Mouse (Mus musculus) forebrain, postnatal 0 days (tissue): Measurements from ENCODE around the gene Ackr3. TPM values are rescaled to one million over a fixed set of nuclear protein-coding genes. Genes with fewer than 3 reads are reported as not detected.

Source experiments
- ATAC-seq: fragments of 200-750 bp; cut with Nextera tagmentation; 2 replicates; pipeline ENCODE4 v1.8.0; 2017; ENCODE audit warnings: mild to moderate bottlenecking, moderate library complexity
- DNase-seq: peaks from one replicate; pipeline ENCODE4 v3.0.0-alpha.2; 2015
- H3K27ac ChIP-seq: fragments of 300-500 bp; sonication (generic); 2 replicates; pipeline ENCODE4 v1.5.1; 2014; ENCODE audit warnings: low read depth, mild to moderate bottlenecking, antibody characterized with exemption, low read length, moderate library complexity, mixed read lengths
- H3K27me3 ChIP-seq: fragments of 300-500 bp; sonication (generic); 2 replicates; pipeline ENCODE4 v1.6.1; 2014; ENCODE audit warnings: mild to moderate bottlenecking, low read length, mixed read lengths; ENCODE audit not compliant: insufficient read depth
- H3K36me3 ChIP-seq: fragments of 300-500 bp; sonication (generic); 2 replicates; pipeline ENCODE4 v1.6.1; 2014; ENCODE audit warnings: mild to moderate bottlenecking, moderate library complexity; ENCODE audit not compliant: insufficient read depth
- H3K4me1 ChIP-seq: fragments of 300-500 bp; sonication (generic); 2 replicates; pipeline ENCODE4 v1.6.1; 2014; ENCODE audit warnings: antibody characterized with exemption; ENCODE audit not compliant: insufficient read depth
- H3K4me2 ChIP-seq: fragments of 300-500 bp; sonication (generic); 2 replicates; pipeline ENCODE4 v1.6.1; 2014; ENCODE audit warnings: low read depth, mild to moderate bottlenecking, moderate library complexity
- H3K4me3 ChIP-seq: fragments of 300-500 bp; sonication (generic); 2 replicates; pipeline ENCODE4 v1.5.1; 2014; ENCODE audit warnings: low read depth, low read length, mixed read lengths
- H3K9ac ChIP-seq: fragments of 300-500 bp; sonication (generic); 2 replicates; pipeline ENCODE4 v1.6.1; 2014; ENCODE audit warnings: mild to moderate bottlenecking
- H3K9me3 ChIP-seq: fragments of 300-500 bp; sonication (generic); 2 replicates; pipeline ENCODE4 v1.6.1; 2016; ENCODE audit warnings: low read length
- CTCF ChIP-seq: sonication (generic); IDR thresholded peaks from 2 replicates; pipeline ENCODE4 v1.5.1; 2016; ENCODE audit warnings: antibody characterized with exemption, control low read depth, low read depth
- WGBS: fragments of 180-500 bp; shearing (Covaris S2); extraction: QIAGEN DNeasy Blood & Tissue Kit; methylation state at CpG from one replicate; pipeline ENCODE4 v1.1.7; 2014; 5-methylcytosine and 5-hydroxymethylcytosine counted together
- polyA plus RNA-seq: library from polyadenylated mRNA; unstranded; fragments of >200 nt; fragmentation: Nextera tagmentation; extraction: Ambion mirVana; gene quantifications from 2 replicates; pipeline ENCODE4 v1.2.1, GENCODE M21; 2015
- total RNA-seq: library from RNA; depleted of rRNA; stranded (reverse); fragments of >200 nt; gene quantifications from 2 replicates; pipeline ENCODE4 v1.2.3, GENCODE M21; 2014

Gene Ackr3
- total and polyA plus RNA-seq, 2 experiments from 2014 or later = 10.0 to 10.2 TPM

- Histone ChIP-seq H3K9me3 (no peaks in the 10 kb centered on the region), H3K4me3 (no peak overlapping the region), H3K9ac (no peak overlapping the region), H3K4me2 (no peak overlapping the region), H3K36me3 (no peaks in the 10 kb centered on the region), H3K27me3 (no peaks in the 10 kb centered on the region; the same call in 1 of the 2 replicates), H3K27ac (0 out of 2 replicates have a peak overlapping the region, but pooled peaks have one; percentile 47), H3K4me1 (peaks cover 18% of the 10 kb centered on the region)
- ATAC-seq (no peak), DNase-seq (no peak)
- WGBS = 16% methylated on average over 2 of the region's 2 CpGs
- no peak for TF ChIP-seq CTCF
These were observed 19.2 kb downstream of the Ackr3 start for GRCm38 (mm10) chr1:90223006-90223405.

DNA sequence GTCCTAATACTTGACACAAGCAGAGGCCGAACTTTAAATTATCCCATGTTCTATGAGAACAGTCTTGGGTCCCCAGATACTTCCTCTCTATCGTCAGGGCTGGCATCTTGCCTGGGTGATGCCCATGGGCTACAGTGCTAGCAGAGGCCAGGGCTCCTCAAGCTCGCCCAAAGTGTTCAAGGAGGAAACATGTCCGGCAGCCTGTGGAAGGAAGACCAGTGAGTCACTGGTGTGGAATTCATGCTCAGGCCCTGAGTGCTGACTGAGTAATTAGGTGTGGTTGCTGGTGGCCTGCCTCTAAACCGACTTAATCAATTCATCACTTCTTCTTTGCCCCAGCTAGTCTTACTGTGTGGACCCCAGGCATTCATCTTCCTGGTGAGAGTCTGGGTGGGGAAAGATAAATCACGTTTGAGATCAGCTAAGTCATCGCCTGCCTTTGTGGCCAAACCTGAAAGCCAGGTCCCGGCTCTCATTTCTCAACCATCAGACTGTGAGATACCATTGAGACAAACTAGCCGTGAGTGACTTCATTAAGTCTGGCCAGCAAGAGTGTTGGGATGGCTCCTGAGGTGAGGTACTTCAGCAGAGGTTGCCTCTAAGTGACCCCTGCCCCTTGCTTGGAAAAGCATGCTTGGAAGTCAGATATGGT is 21.9 kb downstream of the Ackr3 start:
- no peaks in the 10 kb centered on the region for H3K36me3 ChIP-seq
- no peak overlapping the region for H3K27ac ChIP-seq
- no peak for TF ChIP-seq CTCF
- ATAC-seq = no peak
- no peak overlapping the region for H3K4me2 ChIP-seq
- no peak for DNase-seq
- H3K27me3 ChIP-seq = no peaks in the 10 kb centered on the region
- H3K4me3 ChIP-seq = no peak overlapping the region
- H3K4me1 ChIP-seq = peaks cover 13% of the 10 kb centered on the region
- H3K9me3 ChIP-seq = no peaks in the 10 kb centered on the region
- WGBS = 69% methylated on average over 9 of the region's 9 CpGs
- H3K9ac ChIP-seq = no peak overlapping the region

DNA sequence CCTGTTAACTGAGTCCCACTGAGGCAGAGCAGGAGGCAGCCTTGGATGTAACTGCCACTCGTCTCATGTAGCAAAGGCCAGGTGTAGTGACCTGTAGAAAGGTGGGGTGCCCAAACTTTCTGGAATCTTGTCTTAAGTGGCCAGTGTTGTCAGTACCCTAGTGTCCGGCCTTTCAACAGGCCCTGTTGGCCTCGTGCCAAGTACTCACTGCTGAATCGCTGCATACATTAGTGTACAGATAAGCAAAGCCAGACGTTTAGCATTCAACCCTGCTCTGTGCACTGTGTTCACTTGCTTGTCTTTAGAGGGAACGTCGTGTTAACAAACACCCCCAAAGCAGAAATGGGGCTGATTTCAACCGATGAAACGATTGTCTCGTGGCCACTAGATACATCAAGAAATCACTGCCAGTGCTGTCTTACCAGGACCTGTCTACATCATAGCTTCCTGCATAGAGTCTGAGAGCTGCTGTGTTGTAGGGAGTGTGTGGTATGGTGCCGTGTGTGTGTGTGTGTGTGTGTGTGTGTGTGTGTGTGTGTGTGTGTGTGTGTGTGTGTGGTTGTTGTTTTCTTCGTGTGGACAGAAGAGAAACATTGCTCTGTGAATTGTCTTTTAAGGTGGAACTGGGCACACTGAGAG is 24.0 kb downstream of the Ackr3 start:
- Histone ChIP-seq H3K4me3 (no peak overlapping the region), H3K36me3 (no peaks in the 10 kb centered on the region), H3K4me2 (no peak overlapping the region), H3K4me1 (no peaks in the 10 kb centered on the region), H3K9ac (no peak overlapping the region), H3K27ac (no peak overlapping the region), H3K27me3 (no peaks in the 10 kb centered on the region), H3K9me3 (no peaks in the 10 kb centered on the region)
- DNase-seq (no peak), ATAC-seq (no peak)
- TF ChIP-seq CTCF = no peak
- WGBS = 13% methylated on average over 12 of the region's 12 CpGs

DNA sequence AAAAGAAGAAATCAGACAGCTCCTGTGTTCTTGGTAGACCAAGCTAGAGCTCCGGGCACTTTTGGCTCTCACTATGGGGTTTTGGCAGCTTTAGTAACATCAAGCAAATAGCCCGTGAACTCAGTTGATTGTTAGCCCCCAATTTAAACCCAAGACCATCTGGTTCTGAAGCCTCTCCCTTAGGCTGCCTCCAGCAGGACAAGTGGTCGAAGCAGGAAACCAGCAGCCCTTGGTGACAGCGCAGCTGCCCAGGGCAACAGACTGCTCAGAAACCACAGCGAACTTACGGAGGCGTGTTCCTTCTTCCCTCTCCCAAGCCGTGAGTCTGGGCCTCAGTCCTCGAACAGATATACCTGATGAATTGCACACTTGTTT is 24.5 kb downstream of the Ackr3 start:
- WGBS = 23% methylated on average over 9 of the region's 9 CpGs
- no peak for TF ChIP-seq CTCF
- Histone ChIP-seq H3K4me2 (no peak overlapping the region), H3K9me3 (no peaks in the 10 kb centered on the region), H3K27me3 (no peaks in the 10 kb centered on the region), H3K27ac (no peak overlapping the region), H3K36me3 (no peaks in the 10 kb centered on the region), H3K9ac (no peak overlapping the region), H3K4me1 (no peaks in the 10 kb centered on the region), H3K4me3 (no peak overlapping the region)
- DNase-seq (no peak), ATAC-seq (peak; percentile 67)

DNA sequence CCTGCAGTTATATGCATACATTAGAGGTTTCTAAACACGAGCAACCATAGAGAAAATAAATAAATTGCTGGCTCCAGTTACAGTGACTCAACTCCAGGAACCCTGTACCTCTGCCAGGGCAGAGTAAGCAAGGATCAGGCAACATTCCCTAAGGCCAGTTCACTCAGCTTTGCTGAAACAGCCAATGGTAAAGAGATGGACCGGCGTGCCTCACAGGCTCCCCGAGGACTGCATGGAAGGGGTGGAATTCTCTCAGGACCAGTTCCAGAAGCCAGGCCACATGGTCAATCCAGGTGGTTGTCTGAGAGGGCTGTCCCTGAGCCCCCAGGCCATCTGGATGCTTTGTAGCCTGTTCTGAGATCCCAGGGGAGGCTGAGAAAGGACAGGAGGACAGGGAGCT is 26.8 kb downstream of the Ackr3 start:
- Histone ChIP-seq H3K9ac (no peak overlapping the region), H3K27ac (no peak overlapping the region), H3K4me1 (no peaks in the 10 kb centered on the region), H3K27me3 (no peaks in the 10 kb centered on the region), H3K4me2 (no peak overlapping the region), H3K36me3 (no peaks in the 10 kb centered on the region), H3K4me3 (no peak overlapping the region), H3K9me3 (no peaks in the 10 kb centered on the region)
- TF ChIP-seq CTCF = no peak
- DNase-seq (no peak), ATAC-seq (no peak)
- 74% methylated on average over 4 of the region's 4 CpGs for WGBS

DNA sequence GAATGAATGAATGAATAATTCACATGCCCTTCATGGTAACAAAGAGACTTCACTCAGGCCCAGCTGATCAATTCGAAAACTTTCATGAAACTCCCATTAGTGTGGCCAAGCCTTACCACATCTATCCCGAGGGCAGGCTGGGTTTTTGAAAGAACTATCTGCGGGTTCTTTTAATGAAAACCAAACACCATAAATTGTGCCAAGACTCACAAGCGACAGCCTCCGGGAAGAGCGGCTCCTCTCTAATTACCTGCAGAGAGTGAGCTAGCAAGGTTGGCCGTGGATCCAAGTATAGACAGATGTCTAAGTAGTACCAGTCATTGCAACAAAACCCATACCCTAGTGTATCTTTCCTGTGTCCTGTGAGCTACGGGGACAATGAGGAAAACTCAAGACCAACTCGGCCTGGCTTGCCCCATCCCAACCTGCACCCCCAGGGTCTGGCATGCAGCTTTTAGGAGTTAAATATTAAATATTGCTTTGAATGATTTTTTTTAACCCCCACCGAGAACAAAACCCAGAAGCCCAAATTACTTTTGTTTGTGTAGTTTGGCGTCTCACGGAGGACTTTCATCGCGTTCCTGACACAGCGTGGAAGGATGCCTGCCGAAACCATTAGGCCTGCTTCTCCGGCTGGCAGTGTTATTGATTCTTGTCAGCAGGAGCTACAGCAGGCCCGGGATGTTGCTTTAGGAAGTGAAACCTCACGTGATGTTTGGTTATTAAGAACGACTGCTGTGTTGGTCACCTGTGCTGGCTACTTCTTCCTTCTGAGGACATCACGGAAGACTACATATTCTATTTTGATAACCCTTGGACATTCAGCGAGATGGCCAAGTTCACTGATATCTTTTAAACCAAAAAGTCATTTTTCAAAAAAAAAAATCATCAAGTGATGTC is 28.1 kb downstream of the Ackr3 start:
- no peak for DNase-seq
- Histone ChIP-seq H3K9me3 (no peaks in the 10 kb centered on the region), H3K36me3 (no peaks in the 10 kb centered on the region), H3K4me1 (no peaks in the 10 kb centered on the region), H3K4me2 (no peak overlapping the region), H3K27ac (no peak overlapping the region), H3K9ac (no peak overlapping the region), H3K27me3 (no peaks in the 10 kb centered on the region), H3K4me3 (no peak overlapping the region)
- no peak for ATAC-seq
- WGBS = 58% methylated on average over 22 of the region's 22 CpGs
- no peak for TF ChIP-seq CTCF

DNA sequence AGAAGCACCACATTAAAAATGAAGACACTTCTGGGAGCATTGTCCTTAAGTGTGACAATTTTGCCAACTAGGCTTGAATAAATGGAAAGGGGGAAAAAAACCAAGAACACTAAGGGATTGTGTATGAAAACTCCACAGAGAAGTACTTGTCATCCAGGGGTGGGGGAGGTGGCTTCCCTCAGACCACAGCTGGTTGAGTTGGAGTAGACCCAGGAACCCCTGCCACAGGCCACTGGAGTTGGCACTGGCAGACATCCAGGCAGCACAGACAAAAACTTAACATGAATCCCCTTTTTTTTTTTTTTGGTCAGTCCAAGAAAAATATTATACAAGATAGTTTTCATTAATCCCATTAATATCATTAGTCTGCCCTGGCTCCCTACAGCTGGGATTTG is 28.7 kb downstream of the Ackr3 start:
- no peak overlapping the region for H3K4me3 ChIP-seq
- no peaks in the 10 kb centered on the region for H3K27me3 ChIP-seq
- no peak for TF ChIP-seq CTCF
- no peak for DNase-seq
- ATAC-seq = no peak
- no peaks in the 10 kb centered on the region for H3K36me3 ChIP-seq
- H3K27ac ChIP-seq = no peak overlapping the region
- no peaks in the 10 kb centered on the region for H3K4me1 ChIP-seq
- no peak overlapping the region for H3K9ac ChIP-seq
- no peaks in the 10 kb centered on the region for H3K9me3 ChIP-seq
- H3K4me2 ChIP-seq = no peak overlapping the region
